Mouse (Mus musculus) testis, adult 2 months (tissue): Measurements from ENCODE around the gene Spns3. TPM values are rescaled to one million over a fixed set of nuclear protein-coding genes. Genes with fewer than 3 reads are reported as not detected.

Experiments used
- H3K27ac ChIP-seq: fragments of 200-500 bp; 2 replicates; pipeline ENCODE4 v1.5.1; 2012; ENCODE audit warnings: low read depth, low read length; ENCODE audit not compliant: control insufficient read depth, insufficient read depth
- H3K27me3 ChIP-seq: fragments of 200-500 bp; 2 replicates; pipeline ENCODE4 v1.6.1; 2012; ENCODE audit warnings: mild to moderate bottlenecking, low read length, moderate library complexity; ENCODE audit not compliant: control insufficient read depth, insufficient read depth
- H3K36me3 ChIP-seq: fragments of 200-500 bp; 2 replicates; pipeline ENCODE4 v1.6.1; 2012; ENCODE audit warnings: mild to moderate bottlenecking, low read length; ENCODE audit not compliant: control insufficient read depth, insufficient read depth
- H3K4me1 ChIP-seq: fragments of 200-500 bp; 2 replicates; pipeline ENCODE4 v1.6.1; 2012; ENCODE audit warnings: low read length; ENCODE audit not compliant: control insufficient read depth, insufficient read depth
- H3K4me3 ChIP-seq: fragments of 200-500 bp; 2 replicates; pipeline ENCODE4 v1.5.1; 2012; ENCODE audit warnings: low read depth, mild to moderate bottlenecking, low read length, moderate library complexity, mixed read lengths; ENCODE audit not compliant: control insufficient read depth
- CTCF ChIP-seq: fragments of 200-500 bp; IDR thresholded peaks from 2 replicates; pipeline ENCODE4 v1.5.1; 2012; ENCODE audit warnings: low read depth, mild to moderate bottlenecking, inconsistent platforms, low read length, moderate library complexity; ENCODE audit not compliant: control insufficient read depth, insufficient read depth, insufficient replicate concordance
- POLR2A ChIP-seq: fragments of 200-500 bp; IDR thresholded peaks from 2 replicates; pipeline ENCODE4 v1.6.1; 2012; ENCODE audit warnings: low read depth, mild to moderate bottlenecking, inconsistent platforms, low read length, moderate library complexity; ENCODE audit not compliant: control insufficient read depth
- polyA plus RNA-seq: library from polyadenylated mRNA; depleted of rRNA; stranded (reverse); fragments of >200 nt; gene quantifications from 2 replicates; pipeline ENCODE4 v1.2.3, GENCODE M21; 2012

The Spns3 gene
- polyA plus RNA-seq, 1 experiment = 1.6 TPM

DNA sequence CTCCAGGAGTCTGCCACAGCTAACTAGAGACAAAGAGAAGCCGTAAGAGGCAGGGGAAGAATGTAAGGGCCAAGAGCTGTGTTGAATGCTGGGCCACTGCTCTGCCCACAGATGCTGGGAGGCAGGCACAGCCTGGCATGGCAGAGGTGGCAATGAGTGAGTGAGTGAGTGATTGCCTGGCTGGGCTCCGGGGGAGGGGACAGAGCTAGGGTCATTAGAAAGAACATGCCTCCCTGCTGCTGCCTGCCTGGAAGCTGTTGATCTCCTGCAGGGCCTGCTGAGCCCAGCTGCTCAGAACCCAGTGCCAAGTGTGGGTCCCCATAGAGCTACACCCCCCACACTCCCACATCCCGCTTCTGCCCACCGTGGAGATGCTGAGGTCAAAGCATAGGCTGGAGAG lies 52.9 kb downstream of the Spns3 start:
- Histone ChIP-seq H3K27me3 (no peaks in the 10 kb centered on the region), H3K27ac (no peak overlapping the region), H3K36me3 (no peaks in the 10 kb centered on the region), H3K4me1 (no peaks in the 10 kb centered on the region), H3K4me3 (no peak overlapping the region)
- TF ChIP-seq POLR2A (no peak), CTCF (no peak)

DNA sequence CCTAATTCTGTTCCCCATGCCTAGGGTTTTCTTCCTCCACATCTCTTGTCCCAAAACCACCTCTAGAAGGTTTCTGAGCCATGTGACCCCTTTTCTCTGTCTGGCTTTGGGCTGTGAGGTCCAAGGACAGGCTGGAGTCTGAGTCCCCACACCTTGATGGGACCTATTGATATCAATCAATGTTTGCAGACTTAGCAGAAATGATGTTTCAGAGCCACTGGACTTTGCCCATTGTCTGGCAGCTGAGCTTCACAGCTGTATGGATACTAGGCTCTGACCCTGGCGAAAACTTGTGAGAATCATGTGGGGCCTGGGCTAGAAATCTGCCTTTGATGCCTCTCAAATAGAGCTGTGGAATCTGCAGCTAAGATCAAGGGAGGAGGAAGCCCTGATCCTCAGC lies 53.5 kb downstream of the Spns3 start:
- TF ChIP-seq POLR2A = no peak
- no peak for TF ChIP-seq CTCF
- Histone ChIP-seq H3K27ac (no peak overlapping the region), H3K4me3 (no peak overlapping the region), H3K4me1 (no peaks in the 10 kb centered on the region), H3K36me3 (no peaks in the 10 kb centered on the region), H3K27me3 (no peaks in the 10 kb centered on the region)

DNA sequence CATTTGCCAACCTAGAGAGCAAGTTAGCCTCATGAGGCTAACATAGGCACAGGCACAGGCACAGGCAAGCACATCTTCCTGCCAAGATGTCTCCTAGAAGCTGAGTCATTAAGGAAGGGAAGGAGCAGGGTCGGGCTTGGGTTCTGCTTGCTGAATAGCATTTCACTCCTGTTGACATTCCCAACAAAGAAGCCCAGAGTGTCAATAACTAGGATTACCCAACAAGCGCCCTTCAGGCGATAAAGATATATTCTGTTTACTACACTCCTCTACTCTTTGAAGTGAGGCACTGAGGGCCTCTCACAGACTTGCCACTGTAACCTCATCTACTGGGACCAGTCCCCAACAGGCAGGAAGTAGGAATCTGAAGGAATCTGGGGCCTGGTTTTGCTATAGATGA lies 54.2 kb downstream of the Spns3 start:
- Histone ChIP-seq H3K36me3 (no peaks in the 10 kb centered on the region), H3K27me3 (no peaks in the 10 kb centered on the region), H3K4me1 (no peaks in the 10 kb centered on the region), H3K4me3 (no peak overlapping the region), H3K27ac (no peak overlapping the region)
- TF ChIP-seq CTCF = no peak
- no peak for TF ChIP-seq POLR2A

- no peaks in the 10 kb centered on the region for H3K36me3 ChIP-seq
Measured at GRCm38 (mm10) chr11:72494046-72494988, 56.0 kb downstream of the Spns3 start.

GRCm38 (mm10) chr11:72491130-72491960 lies 59.0 kb downstream of the Spns3 start:
- H3K36me3 ChIP-seq = no peaks in the 10 kb centered on the region
- no peak overlapping the region for H3K4me3 ChIP-seq
- H3K27ac ChIP-seq = no peak overlapping the region
- H3K4me1 ChIP-seq = peaks cover 12% of the 10 kb centered on the region
- H3K27me3 ChIP-seq = no peaks in the 10 kb centered on the region
- TF ChIP-seq POLR2A (no peak), CTCF (no peak)

More at GRCm38 (mm10) chr11:72494046-72494988, 56.0 kb downstream of the Spns3 start:
- Histone ChIP-seq H3K27ac (no peak overlapping the region), H3K4me1 (peaks cover 3% of the 10 kb centered on the region; the same call in 1 of the 2 replicates), H3K4me3 (no peak overlapping the region), H3K27me3 (no peaks in the 10 kb centered on the region)
- TF ChIP-seq CTCF = no peak
- no peak for TF ChIP-seq POLR2A

- TF ChIP-seq POLR2A (peak; percentile 34; the same call in 1 of the 2 replicates), CTCF (no peak)
- Histone ChIP-seq H3K4me3 (peak within 1 kb of the TSS; percentile 69), H3K36me3 (no peaks in the 10 kb centered on the region), H3K27ac (no peak within 1 kb of the TSS), H3K4me1 (peaks cover 12% of the 10 kb centered on the region), H3K27me3 (no peaks in the 10 kb centered on the region)
Measured at GRCm38 (mm10) chr11:72489881-72490301, 60.4 kb downstream of the Spns3 start, which contains the start of gene Spns2. TSS of gene Spns2 (minus strand) at chr11:72489904.

- Histone ChIP-seq H3K4me3 (peak overlapping the region; percentile 64), H3K27ac (no peak overlapping the region), H3K4me1 (peaks cover 12% of the 10 kb centered on the region), H3K27me3 (no peaks in the 10 kb centered on the region), H3K36me3 (no peaks in the 10 kb centered on the region)
- TF ChIP-seq POLR2A (no peak), CTCF (no peak)
Measured at GRCm38 (mm10) chr11:72489397-72489796, 60.9 kb downstream of the Spns3 start.
